Mouse (Mus musculus): ENCODE measurements around the gene Magohb. TPM values are rescaled to one million over a fixed set of nuclear protein-coding genes. Genes with fewer than 3 reads are reported as not detected.

The Magohb gene
- polyA plus RNA-seq (2015; fragmentation: Nextera tagmentation; extraction: Ambion mirVana) = 58.7 and 59.0 TPM in 2 replicates

DNA sequence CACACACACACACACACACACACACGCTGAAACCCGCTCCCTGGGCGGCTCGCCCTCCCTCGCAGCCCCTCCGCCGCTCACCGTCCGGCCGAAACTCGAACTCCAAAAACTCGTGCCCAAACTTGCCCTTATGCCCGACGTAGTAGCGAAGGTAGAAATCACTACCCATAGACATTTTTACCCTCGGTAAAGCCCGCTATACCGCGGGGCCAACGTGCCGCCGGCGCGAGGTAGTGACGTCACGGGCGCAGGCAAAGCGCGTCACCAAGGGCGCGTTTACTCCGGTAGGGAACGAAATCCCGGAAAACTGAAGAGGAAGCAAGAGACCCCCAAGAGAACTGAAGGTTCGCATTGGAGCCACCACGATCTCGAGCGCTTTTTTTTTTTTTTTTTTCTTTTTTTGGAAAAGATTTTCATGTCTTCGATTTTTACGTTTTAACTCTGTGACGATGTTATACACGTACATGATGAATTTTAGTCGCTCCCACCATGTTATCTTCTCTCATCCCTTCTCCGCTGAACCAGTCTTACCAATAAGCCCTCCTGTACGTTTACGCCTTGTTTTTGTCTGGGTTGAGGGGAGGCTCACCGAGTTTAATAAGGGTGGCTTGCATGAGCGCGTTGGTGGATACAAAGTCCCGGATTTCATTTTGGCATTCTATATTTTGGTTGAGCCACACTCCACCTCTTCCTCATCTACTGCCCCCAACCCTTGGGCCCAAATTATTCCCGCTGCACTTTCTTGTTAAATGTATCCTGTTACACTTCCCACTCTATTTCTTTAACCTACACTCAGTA, at the start of gene Magohb:
TSS of gene Magohb (minus strand) at position 254 of the 798 bp plus-strand sequence.

DNA sequence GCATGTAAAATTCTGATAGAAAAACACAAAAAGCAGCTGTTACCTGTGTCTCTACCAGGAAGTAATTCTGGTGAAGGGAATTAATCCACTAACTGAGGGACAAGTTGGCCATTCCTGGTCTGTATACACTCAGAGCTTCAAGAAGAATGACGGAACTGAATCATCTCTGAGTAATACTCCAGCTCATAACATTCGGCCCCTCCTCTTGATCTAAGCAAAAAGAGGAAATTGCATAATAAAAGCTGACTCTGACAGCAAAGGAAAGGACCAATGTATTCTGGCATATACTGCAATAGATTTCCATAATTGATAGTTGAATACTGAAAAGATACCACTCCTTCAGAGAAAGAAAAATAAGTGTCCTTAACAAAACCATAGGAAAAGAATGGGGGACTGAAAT, 45.8 kb downstream of the Magohb start, which contains the start of gene Klra2:
TSS of gene Klra2 (minus strand) at position 157 of the 400 bp plus-strand sequence.

Other genes with a start within 250 kb of the Magohb start
- gene Klra2, start 45.9 kb downstream of the Magohb start, polyA plus RNA-seq (2015; fragmentation: Nextera tagmentation; extraction: Ambion mirVana) = 0.76 and 0.90 TPM in 2 replicates
- gene Styk1, start 60.4 kb upstream of the Magohb start, polyA plus RNA-seq (2015; fragmentation: Nextera tagmentation; extraction: Ambion mirVana) = 1.0 and 1.8 TPM in 2 replicates
- 51.1 and 63.4 TPM in 2 replicates for gene Ybx3, start 95.2 kb upstream of the Magohb start, polyA plus RNA-seq (2015; fragmentation: Nextera tagmentation; extraction: Ambion mirVana)
- not detected in 2 replicates for gene 5430401F13Rik, start 193.2 kb upstream of the Magohb start, polyA plus RNA-seq (2015; fragmentation: Nextera tagmentation; extraction: Ambion mirVana)
- not detected in 2 replicates for gene Gm6619, start 193.2 kb upstream of the Magohb start, polyA plus RNA-seq (2015; fragmentation: Nextera tagmentation; extraction: Ambion mirVana)